Mouse (Mus musculus): ENCODE measurements around the gene Cpne9.

Cpne9 gene

DNA sequence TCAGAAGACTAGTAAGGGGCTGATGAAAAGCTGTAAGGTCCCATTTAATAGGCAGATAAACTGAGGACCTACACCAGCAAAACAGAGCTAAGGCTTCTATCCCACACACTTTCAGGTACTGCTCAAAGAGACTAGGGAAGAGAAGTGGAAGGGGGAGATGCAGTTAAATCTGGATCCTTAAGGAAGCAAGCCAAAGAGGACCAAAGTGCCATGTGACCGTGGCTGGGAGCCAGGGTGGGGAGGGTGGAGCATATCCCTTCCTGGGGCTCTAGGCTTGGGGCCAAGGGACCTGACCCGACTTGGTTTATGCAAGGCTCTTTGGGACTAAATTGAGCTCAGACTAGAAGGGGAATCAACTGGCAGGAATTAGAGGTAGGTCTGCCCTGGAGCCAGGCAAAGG lies 62.2 kb downstream of the Cpne9 start:
- no peak for DNase-seq

GRCm38 (mm10) chr6:113346897-113347296 lies 64.8 kb downstream of the Cpne9 start:
- no peak for DNase-seq

- no peak for DNase-seq
These were observed 68.4 kb downstream of the Cpne9 start for GRCm38 (mm10) chr6:113350538-113350937.

DNA sequence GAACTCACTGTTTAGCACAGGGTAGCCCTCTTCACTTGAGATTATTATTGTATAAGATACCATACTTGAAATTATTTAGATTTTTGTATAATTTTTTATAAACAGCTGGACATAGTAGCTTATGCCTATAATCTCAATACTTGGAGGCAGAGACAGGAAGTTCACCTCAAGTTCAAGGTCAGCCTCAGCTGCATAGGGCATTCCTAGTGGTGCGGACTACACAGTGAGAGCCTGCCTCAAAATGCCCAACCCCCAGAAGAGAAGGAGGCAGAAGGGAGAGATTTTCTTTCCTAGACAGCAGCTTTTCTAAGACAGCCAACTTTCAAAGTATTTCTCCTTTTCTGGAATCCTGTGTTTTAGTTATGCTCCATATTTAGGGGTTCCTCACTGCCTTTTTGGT lies 69.1 kb downstream of the Cpne9 start:
- no peak for DNase-seq

GRCm38 (mm10) chr6:113351653-113352052 lies 69.5 kb downstream of the Cpne9 start:
- no peak for DNase-seq

DNA sequence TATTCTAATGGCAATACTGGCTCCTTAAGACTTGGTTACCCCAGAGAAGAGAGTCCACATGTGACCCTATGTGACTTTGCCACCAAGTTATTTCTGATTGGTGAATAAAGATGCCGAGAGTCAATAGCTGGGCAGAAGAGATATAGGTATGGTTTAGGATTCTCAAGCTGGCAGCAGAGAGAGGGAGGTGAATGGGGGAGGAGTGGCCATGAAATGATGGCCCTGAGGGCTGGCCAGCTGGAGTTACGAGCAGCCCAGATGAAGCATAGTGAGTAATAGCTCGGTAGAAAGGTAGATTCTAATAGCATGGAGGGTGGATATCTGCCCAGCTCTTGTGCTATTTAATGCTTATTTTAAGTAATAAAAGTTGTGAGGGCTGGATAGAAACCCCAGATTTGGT lies 70.7 kb downstream of the Cpne9 start:
- DNase-seq = no peak

- no peak for DNase-seq
These were observed 71.6 kb downstream of the Cpne9 start for GRCm38 (mm10) chr6:113353696-113354095.
